Mouse (Mus musculus): ENCODE measurements at regions not wholly inside any gene's neighbourhood (a gene's known extent, or its start where the extent isn't known, plus 50 kb on each side); places are given as distances from the start of the nearest gene placed in this dataset.
A peak's percentile ranks its signal among the peaks of the same experiment; 100 is the strongest.

- no peak for ATAC-seq (replicated peaks; ENCODE audit: poor library complexity, severe bottlenecking)
Observed at GRCm38 (mm10) chr11:112045353-112045752, 736.7 kb upstream of the Sox9 start.

- no peak for ATAC-seq (replicated peaks; ENCODE audit: poor library complexity, severe bottlenecking)
Observed at GRCm38 (mm10) chr11:112050362-112050761, 731.7 kb upstream of the Sox9 start.

- ATAC-seq (replicated peaks; ENCODE audit: poor library complexity, severe bottlenecking): no peak
Observed at GRCm38 (mm10) chr11:112055591-112055990, 726.4 kb upstream of the Sox9 start.

GRCm38 (mm10) chr11:112067176-112067575 is 714.8 kb upstream of the Sox9 start:
- 0 out of 2 replicates have a peak, but pooled peaks have one; percentile 35 for ATAC-seq (replicated peaks; ENCODE audit: poor library complexity, severe bottlenecking)

GRCm38 (mm10) chr11:112068821-112069220 is 713.2 kb upstream of the Sox9 start:
- no peak for ATAC-seq (replicated peaks; ENCODE audit: poor library complexity, severe bottlenecking)

- no peak for ATAC-seq (replicated peaks; ENCODE audit: poor library complexity, severe bottlenecking)
Observed at GRCm38 (mm10) chr11:112071571-112071970, 710.5 kb upstream of the Sox9 start.

- ATAC-seq (replicated peaks; ENCODE audit: poor library complexity, severe bottlenecking): no peak
Observed at GRCm38 (mm10) chr11:112081386-112081785, 700.6 kb upstream of the Sox9 start.

- no peak for ATAC-seq (replicated peaks; ENCODE audit: poor library complexity, severe bottlenecking)
Observed at GRCm38 (mm10) chr11:112083019-112083418, 699.0 kb upstream of the Sox9 start.

GRCm38 (mm10) chr11:112092168-112092567 is 689.9 kb upstream of the Sox9 start:
- ATAC-seq (replicated peaks; ENCODE audit: poor library complexity, severe bottlenecking): no peak

GRCm38 (mm10) chr11:112095009-112095408 is 687.0 kb upstream of the Sox9 start:
- no peak for ATAC-seq (replicated peaks; ENCODE audit: poor library complexity, severe bottlenecking)

- ATAC-seq (replicated peaks; ENCODE audit: poor library complexity, severe bottlenecking): no peak
Observed at GRCm38 (mm10) chr11:112098161-112098560, 683.9 kb upstream of the Sox9 start.

- ATAC-seq (replicated peaks; ENCODE audit: poor library complexity, severe bottlenecking): peak; percentile 59
Observed at GRCm38 (mm10) chr11:112103252-112103651, 678.8 kb upstream of the Sox9 start.

GRCm38 (mm10) chr11:112106891-112107290 is 675.1 kb upstream of the Sox9 start:
- no peak for ATAC-seq (replicated peaks; ENCODE audit: poor library complexity, severe bottlenecking)

GRCm38 (mm10) chr11:112107314-112107713 is 674.7 kb upstream of the Sox9 start:
- ATAC-seq (replicated peaks; ENCODE audit: poor library complexity, severe bottlenecking): no peak

GRCm38 (mm10) chr11:112121026-112121425 is 661.0 kb upstream of the Sox9 start:
- no peak for ATAC-seq (replicated peaks; ENCODE audit: poor library complexity, severe bottlenecking)

- ATAC-seq (replicated peaks; ENCODE audit: poor library complexity, severe bottlenecking): no peak
Observed at GRCm38 (mm10) chr11:112121831-112122230, 660.2 kb upstream of the Sox9 start.

- ATAC-seq (replicated peaks; ENCODE audit: poor library complexity, severe bottlenecking): no peak
Observed at GRCm38 (mm10) chr11:112125249-112125933, 656.6 kb upstream of the Sox9 start.

- ATAC-seq (replicated peaks; ENCODE audit: poor library complexity, severe bottlenecking): no peak; the same call in 1 of the 2 replicates
Observed at GRCm38 (mm10) chr11:112130090-112130489, 651.9 kb upstream of the Sox9 start.

- ATAC-seq (replicated peaks; ENCODE audit: poor library complexity, severe bottlenecking): no peak
Observed at GRCm38 (mm10) chr11:112137401-112138020, 644.5 kb upstream of the Sox9 start.

- no peak; the same call in 1 of the 2 replicates for ATAC-seq (replicated peaks; ENCODE audit: poor library complexity, severe bottlenecking)
Observed at GRCm38 (mm10) chr11:112140058-112140457, 642.0 kb upstream of the Sox9 start.

- no peak for ATAC-seq (replicated peaks; ENCODE audit: poor library complexity, severe bottlenecking)
Observed at GRCm38 (mm10) chr11:112140495-112140894, 641.5 kb upstream of the Sox9 start.

- ATAC-seq (replicated peaks; ENCODE audit: poor library complexity, severe bottlenecking): no peak
Observed at GRCm38 (mm10) chr11:112140912-112141311, 641.1 kb upstream of the Sox9 start.

Measured in granulocyte monocyte progenitor cell, adult 5-6 weeks (primary cell).